Mouse (Mus musculus) cerebellum, postnatal 14 days (tissue): ENCODE results near the gene Nr2f2.

Experiments
- DNase-seq, 2 experiments: peaks; one replicate each; pipeline ENCODE4 v3.0.0; 2021; ENCODE audit warnings: mixed read lengths in 2 of 2

The Nr2f2 gene

DNA sequence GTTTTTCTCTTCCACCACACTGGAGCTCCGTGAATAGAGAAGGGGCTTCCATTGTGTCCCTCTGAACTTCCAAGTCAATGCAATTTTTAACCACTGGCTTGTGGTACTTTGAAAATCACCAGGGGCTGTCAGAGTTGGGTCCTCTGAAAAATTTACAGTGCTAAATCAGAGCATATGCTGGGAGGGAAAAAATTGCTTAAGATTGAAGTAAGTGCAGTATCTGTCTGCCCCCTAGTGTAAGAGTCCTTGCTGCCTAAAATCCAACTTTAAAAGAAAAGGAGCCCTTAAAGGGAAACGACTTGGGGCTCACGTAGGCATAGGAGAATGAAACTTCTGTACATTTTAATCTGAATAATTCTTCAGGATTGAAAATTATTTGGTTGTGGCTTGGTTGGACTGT lies 1.7 kb downstream of the Nr2f2 start:
- peak in 1 of 2 experiments; percentile 46 for DNase-seq

DNA sequence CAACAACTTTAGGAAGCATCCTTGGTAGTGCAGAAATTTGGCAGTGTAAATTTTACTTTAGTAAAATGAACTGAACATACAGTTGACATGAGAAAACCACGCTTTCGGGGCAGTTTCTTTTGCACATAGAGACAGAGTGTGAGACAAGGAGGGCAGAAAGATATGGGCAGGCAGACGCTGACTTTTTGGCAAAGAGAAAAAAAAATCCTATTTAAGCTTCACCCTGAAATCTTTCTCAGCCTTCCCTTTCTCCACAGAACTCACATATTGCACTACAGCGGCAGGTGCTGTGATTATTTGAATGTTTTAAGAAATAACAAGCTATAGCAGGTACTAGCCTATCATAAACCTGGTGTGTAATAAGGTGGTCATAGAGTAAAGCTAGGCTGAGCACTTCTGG lies 3.2 kb downstream of the Nr2f2 start:
- no peak for DNase-seq

DNA sequence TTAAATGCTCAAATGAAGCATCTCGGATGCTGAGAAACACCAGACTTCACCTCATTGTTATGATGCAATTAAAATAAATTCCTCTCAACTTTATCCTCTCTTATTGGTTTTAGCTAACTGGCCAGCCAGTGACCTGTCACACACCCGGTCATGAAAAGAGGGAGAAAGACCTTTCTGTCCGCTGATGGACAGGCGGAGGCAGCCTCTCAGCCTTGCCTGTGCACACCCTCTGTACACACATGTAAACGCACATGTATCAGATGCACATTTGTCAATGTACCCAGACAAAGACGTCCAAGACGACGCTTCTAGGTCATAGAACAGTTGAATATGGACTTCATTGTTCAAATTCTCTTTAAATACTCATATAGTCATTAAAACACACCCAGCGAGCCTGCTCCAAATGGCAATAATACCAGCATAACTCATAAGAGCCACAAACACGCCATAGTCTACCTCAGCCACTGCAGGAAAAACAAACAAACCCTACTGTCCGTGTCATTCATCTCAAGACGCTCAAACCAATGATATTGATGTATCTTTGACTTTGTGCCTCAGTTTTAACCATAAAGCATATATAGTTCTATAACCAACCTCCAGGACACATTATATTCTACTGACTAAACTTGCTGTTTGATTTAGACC lies 3.9 kb downstream of the Nr2f2 start:
- DNase-seq: no peak

GRCm38 (mm10) chr7:70361383-70362364 lies 4.9 kb downstream of the Nr2f2 start:
- peak; percentile 92 to 94 for DNase-seq

DNA sequence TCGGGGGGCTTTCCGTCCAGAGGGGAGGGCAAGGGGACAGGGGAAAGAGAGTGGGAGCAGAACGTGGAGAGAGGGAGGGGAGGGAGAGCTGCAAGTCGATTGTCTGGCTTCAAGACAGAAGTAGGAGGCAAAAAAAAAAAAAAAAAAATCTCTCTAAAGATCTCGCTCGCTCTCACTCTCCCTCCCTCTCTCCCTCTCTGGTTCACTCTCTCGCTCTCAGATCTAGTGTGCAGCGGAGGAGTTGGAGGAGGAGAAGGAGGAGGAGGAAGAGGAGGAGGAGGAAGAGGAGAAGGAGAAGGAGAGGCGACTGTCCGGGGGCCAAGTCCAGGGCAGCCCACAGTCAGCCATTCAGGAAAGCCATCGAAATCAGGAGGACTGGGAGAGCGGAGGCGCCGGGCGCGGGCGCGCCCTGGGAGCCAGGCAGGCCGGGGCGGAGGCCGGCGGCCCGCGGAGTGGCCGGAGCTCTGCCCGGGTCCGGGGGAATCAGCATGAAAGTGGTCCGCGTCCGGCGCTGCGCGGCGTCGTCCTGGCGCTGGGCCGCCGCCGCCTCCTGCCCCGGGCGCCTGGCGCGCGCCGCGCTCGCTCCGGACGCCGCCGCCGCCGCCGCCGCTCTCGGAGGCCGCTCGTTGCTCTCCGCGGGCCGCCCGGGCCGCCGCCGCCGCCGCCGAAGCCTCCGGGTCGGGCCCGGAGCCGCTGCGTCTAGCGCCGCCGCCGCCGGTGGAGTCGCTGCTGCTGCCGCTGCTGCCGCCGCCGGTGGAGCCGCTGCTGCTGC lies 5.7 kb downstream of the Nr2f2 start:
- DNase-seq: peak in 1 of 2 experiments; percentile 57

GRCm38 (mm10) chr7:70359791-70360581 lies 6.5 kb downstream of the Nr2f2 start:
- peak in 1 of 2 experiments; percentile 55 for DNase-seq

GRCm38 (mm10) chr7:70358848-70359591 lies 7.5 kb downstream of the Nr2f2 start:
- peak; percentile 69 to 72 for DNase-seq

DNA sequence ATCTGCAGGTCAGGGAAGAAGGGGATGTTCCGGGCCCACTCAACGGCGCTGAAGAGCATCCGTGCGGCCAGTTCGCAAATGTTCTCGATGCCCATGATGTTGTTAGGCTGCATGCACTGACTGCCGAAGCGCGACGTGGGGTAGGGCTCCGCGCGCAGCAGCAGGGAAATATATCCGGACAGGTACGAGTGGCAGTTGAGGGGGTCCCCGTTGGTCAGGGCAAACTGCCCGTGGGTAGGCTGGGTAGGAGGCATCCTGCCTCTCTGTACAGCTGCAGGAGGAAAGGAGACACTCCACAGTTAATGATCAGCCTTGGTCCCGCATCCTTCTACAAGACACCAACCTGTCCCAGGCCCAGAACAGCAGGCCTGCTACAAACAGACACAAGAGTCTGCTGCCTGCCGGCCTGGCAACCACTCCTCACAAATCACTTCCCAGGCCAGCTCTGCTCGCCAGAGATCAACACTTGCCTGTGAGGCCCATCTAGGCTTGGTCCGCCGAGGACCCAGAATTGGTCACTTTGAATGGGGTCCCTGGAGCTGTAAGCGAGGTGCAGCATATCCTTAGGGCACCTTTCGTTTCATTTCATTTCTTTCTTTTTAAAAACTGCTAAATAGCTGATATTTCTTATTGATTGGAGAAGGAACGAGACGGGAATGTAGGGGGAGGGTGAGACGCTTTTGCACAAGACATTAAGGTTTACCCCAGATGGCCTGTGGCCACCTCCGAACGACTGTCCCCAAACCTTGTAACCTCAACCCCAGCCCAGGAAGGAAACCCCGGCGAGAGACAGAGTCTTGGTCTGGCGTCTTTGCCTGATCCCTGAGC lies 8.3 kb downstream of the Nr2f2 start:
- peak; percentile 43 to 47 for DNase-seq

DNA sequence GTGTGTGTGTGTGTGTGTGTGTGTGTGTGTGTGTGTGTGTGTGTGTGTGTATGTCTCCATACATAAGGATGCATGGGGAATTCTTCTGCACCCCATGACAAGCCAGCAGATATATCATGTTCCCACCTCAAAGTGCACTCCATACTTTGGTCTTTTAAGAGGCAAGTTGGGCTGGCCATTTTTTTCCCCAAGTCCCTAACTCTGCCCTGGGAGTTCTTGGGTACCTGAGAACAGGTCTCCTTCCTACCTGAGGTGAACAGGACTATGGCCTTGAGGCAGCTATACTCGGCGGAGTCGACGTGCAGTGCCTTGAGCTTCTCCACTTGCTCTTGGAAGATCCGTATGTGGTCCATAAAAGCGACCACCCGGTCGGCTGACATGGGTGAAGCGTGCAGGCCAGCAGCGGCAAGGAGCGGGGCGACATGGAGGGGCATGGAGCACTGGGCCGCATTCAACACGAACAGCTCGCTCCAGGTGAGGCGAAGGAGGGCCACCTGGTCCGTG lies 9.0 kb downstream of the Nr2f2 start:
- DNase-seq: no peak

- peak in 1 of 2 experiments; percentile 6 for DNase-seq
These were observed 9.6 kb downstream of the Nr2f2 start for GRCm38 (mm10) chr7:70356691-70357515.

DNA sequence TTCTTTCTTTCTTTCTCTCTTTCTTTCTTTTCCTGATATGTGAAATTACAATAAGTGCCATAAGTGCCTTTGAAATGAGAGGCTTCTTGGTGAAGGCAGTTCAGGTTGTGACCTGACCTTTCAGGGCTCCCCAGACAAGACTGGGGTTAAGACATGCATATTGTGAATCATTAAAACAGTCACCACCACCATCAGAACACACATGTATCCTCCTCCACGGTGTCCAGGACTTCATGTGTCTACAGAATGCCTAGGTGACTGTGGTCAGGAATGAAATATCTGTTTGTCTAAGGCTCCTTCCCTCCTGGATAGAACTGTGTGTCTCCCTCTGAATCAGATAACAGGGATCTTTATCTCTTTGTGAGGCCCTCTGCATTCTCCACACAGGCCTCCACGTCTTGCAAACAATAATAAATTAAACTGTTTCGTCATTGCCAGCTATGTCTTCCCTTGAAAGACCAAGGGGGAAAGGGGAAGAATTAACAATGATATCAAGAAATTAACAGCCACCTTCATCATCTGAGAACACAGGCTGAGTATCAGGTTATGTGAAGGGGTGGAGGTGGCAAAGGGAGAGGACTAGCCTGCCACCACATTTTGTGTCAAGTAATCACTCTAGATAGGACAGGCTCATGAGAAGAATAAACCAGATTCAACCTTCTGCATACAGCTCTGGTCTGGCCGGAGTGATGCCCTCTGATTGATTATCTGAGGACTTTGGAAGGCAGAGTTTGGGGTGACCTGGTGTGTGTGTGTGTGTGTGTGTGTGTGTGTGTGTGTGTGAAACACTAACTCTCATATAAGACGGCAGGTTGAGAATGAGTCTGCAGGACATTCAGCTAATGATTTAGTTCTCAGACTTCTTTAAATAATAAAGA lies 10.6 kb downstream of the Nr2f2 start:
- peak in 1 of 2 experiments; percentile 2 for DNase-seq

GRCm38 (mm10) chr7:70355357-70355620 lies 11.2 kb downstream of the Nr2f2 start:
- DNase-seq: no peak

- DNase-seq: peak in 1 of 2 experiments; percentile 7
These were observed 11.8 kb downstream of the Nr2f2 start for GRCm38 (mm10) chr7:70354606-70355356.

GRCm38 (mm10) chr7:70353151-70353550 lies 13.4 kb downstream of the Nr2f2 start:
- DNase-seq: no peak

- peak in 1 of 2 experiments; percentile 6 for DNase-seq
These were observed 13.9 kb downstream of the Nr2f2 start for GRCm38 (mm10) chr7:70352617-70353016.

DNA sequence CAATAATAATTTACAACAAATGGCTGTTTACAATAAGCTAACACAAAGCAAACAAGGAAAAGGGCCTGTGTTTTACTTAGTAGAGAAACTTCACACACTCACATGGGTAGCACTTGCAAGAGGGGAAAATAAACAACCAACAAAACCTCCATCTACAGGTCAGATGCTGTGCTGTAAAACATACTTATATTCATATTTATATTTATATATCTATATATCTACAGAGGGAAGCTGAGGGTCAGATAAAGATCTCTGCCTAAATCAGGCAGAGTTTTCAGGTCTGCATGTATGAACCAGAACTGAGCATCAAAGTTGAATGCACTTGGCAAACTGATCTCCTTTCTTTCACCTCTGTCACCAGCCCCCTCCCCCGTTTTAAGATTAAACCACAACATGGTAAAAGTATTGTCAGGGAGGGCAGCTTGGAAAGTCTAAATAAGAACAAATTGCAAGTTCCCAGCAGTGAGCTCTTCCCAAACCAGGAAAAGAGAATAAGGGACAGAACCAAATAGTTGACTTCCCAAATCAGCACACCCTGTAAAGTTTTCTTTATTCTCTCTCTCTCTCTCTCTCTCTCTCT lies 14.5 kb downstream of the Nr2f2 start:
- peak in 1 of 2 experiments; percentile 1 for DNase-seq
